Mouse (Mus musculus) left cerebral cortex, adult 8-10 months (tissue): ENCODE measurements around the gene Lrrc8d. TPM values are rescaled to one million over a fixed set of nuclear protein-coding genes. Genes with fewer than 3 reads are reported as not detected.

Experiments
- DNase-seq, 2 experiments: peaks; one replicate each; pipeline ENCODE4 v3.0.0; 2022; ENCODE audit warnings: low spot score in 2 of 2
- total RNA-seq, 4 experiments: library from RNA; stranded (reverse); gene quantifications; 2 replicates each; pipeline ENCODE4 v1.2.4; 2022

Lrrc8d gene
- total RNA-seq = 10 to 100 TPM; 39.2 to 45.4 (median 42.1) TPM

DNA sequence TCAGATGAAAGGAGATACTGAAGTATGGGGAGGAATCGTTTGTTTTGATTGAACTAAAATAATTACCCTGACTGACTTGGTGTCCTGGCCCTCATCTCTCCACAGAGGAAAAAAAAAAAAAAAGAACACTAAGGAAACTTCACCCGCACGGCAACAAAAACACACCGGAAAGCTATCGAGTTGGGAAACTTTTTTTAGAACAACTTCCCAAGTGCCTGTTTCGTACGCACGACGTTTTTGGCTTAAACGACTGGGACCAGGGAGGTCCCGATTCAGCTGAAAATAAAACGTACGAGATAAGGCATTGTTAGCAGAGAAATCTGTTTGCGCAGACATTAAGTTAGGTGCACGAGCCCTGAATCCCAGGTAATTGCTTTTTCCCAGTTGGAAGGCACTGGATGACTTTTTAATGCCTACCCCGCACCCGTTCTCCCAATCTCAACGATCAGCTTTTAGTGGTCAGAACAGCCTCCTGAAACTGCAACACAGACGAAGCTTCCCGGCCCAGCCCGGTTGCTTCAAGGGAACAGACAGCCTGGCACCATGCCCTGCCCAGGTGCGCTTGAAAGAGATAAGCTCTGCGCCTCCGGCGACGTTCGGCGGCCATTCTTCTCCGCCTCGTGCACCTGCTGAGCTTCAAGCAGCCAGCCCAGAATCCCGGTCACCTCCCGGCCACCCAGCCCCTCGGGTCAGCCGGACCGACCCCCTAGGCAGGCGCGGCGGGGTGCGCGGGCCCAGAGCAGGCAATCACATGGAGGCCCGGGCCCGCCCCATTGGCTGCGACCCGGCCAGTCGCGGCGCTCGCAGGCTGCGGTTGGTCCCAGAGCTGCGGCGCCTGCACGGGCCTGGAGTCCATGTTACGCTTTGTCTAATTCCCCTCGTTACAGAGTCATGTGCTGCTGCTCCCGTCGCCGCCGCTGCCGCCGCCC is at the start of gene Lrrc8d:
Gene Lrrc8d, plus strand, starts transcription at position 829 of the 929 bp plus-strand sequence.
- DNase-seq = peak; percentile 72 to 90

DNA sequence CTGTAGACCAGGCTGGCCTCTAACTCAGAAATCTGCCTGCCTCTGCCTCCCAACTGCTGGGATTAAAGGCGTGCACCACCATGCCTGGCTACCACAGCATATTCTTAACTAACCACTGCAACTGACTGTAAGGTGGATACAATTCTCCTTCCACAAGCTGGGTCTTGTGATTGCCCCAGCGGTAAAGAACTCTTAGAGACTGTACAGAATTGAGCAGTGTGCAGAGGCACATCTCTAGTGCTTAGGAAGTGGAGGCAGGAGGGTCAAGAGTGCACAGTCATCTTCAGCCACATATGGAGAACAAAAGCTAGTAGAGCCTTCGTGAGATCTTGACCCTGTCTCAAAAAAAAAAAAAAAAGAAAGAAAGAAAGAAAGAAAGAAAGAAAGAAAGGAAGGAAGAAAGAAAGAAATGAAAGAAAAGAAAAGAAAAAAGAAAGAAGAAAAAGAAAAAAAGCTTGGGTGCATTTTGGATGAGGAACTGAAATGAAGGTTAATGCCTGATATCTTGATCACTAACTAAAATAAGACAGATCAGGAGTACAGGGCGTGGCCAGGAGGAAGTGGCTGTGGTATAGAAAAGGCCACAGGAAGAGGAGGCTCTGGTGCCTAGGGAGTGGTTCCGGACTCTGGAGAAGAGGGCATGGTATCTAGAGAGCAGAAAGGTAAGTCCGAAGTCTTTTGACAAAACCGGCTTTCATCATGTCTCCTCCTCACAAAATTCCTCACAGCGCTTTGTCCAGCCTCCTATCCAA is 48.9 kb upstream of the Lrrc8d start:
- DNase-seq = no peak

DNA sequence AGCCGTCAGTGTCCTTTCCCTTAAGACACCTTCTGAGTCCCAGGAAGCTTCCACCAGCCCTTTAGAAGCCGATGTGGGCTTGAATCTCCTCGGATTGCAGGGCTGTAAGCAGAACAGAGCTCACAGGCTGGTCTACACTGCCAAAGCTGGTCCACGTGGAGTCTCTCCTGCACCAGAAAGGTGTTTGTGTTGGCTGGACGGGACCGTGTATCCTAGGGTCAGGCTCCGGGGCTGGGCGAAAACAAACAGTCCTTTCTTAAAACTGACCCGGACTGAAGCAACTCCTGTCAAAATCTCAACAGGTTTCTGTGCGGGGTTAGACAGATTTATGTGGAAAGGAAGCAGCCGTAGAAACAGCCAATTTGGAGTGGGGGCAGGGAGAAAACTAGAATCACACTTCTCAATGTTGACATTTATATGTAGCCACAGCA is 48.2 kb upstream of the Lrrc8d start:
- no peak for DNase-seq

DNA sequence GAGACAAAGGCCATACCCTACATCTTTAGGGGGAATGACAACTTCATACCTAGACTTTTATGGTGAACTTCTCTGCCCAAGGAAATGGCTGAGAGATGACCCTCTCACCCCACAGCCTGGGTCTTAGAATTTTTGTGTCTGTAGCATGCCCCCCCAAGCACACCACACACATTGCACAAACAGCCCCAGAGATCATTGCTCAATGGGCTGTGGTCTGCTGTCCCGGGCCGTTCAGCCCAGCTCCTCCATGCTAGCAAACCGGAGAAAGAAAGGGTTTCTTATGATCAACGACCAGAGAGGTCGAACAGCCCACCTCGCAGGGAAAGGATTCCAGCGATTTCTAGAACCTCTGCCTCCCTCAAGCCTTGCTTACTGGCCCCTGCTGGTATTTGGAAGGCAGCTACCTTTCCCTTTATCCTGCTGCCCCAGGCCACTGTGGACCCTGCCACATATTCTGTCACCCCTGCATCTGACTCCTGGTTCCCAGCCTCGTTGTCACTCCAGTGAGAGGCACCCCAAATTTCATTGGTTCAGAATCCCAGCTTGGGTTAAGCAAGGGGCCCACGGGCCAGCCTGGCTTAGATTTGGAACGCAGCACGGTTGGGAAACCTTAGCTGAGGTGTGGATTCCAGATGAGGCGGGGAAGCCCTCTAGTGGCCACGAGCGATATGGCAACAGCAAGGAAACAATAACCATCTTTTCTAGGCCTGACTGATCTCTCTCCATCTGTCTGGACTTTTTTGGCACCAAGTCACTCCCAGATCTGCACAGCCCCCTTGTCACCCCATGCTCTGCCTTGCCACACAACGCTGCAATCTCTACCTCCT is 45.3 kb upstream of the Lrrc8d start:
- DNase-seq = peak; percentile 63 to 86

DNA sequence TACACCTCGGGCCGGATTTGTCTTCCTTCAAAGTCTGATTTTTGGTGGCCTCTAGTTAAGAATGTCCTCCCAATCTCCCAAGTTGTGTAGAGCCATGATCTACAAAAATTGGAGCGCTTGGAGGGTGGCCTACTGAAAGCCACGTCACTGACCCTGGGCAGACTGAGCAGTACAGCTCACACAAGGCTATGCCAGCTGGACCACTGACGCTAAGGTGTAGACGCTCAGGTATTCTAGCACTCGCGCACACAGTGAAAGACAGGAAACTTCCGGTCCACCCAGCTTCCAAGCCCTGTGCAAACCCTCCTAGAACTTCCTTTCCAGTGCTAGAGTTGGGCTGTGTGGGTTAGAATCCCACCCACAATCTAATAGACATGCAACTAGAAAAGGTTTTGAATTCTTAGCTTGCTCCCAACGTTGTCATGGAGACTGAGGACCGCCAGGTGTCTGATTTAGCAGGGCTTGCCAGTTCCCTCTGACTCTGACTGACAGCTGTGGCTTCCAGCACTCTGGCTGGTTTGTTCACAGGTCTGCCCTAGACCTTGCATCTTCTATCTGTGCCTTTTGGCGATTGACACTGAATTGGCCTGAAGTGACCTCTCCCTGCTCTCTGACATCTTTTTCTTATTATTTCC is 44.6 kb upstream of the Lrrc8d start:
- DNase-seq = no peak

DNA sequence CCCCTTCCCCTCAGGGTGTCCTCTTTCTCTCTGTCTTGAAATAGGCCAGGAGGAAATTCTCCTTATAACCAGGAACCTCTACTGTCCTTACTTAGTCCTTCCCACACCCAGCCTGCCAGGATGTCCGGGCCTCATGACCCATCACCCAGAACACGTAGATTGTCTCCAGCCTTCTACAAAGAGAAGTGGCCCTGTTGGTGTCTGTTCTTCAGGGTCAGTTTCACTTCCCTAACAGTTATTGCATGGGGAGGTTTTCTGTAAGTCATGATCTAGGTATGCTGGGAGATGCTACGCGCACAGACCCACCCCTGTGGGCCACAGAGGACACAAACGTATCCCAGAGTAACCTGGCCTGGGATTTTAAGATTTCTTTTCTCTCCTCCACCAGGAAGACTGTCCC is 37.9 kb upstream of the Lrrc8d start:
- no peak for DNase-seq

DNA sequence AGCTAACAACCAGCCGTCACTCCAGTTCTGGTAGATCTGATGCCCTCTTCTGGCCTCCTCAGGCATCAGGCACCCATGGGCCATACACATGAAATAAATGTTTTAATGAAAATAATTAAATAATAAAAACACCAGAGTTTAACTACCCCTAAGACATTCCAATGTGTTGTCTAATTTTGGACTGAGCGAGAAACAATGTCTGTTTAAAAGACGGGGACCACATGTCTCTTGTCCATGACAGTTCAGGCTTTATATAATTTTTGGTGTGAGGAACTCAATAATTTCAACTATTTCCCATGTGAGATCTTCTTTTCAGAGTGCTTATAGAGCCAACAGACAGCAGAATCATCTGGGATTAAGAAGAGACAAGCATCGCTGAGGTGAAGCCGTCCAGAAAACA is 32.8 kb upstream of the Lrrc8d start:
- no peak for DNase-seq

DNA sequence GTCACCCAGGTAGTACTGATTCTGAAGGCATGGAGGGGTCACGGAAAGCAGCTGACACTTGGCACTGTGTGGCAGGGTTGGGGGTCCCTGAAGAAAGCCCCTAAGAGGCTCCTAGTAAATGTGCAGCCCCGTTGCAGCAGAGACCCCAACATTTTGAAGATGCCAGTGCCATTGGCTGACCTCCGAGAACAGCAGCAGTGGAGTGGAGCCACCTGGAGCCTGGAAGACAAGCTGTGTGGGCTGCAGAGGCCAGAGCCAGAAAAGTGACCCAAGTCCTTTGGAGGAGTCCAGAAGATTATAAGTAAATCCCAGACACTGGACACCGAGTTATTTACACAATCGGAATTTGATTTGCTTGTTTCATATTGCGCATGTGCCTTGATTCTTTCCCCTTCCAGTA is 32.4 kb upstream of the Lrrc8d start:
- no peak for DNase-seq

DNA sequence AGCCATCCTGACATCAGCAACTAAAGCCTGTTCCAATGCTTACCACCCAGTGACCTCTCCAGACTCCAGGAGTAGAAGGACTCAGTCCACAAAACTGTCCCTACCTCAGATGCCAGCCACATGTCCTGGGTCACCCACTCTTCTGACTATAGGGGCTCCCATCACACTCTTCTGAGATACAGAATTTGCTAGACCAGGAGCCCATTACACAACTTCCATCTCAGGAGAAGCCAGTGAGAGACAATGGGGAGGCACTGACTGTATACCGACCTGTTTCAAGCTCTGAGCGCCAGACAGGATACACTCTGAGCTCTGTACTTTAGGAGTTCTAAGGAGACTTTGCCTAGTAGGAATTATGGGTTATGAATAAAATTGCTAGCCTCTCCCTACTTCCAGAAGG is 30.7 kb upstream of the Lrrc8d start:
- DNase-seq = no peak

DNA sequence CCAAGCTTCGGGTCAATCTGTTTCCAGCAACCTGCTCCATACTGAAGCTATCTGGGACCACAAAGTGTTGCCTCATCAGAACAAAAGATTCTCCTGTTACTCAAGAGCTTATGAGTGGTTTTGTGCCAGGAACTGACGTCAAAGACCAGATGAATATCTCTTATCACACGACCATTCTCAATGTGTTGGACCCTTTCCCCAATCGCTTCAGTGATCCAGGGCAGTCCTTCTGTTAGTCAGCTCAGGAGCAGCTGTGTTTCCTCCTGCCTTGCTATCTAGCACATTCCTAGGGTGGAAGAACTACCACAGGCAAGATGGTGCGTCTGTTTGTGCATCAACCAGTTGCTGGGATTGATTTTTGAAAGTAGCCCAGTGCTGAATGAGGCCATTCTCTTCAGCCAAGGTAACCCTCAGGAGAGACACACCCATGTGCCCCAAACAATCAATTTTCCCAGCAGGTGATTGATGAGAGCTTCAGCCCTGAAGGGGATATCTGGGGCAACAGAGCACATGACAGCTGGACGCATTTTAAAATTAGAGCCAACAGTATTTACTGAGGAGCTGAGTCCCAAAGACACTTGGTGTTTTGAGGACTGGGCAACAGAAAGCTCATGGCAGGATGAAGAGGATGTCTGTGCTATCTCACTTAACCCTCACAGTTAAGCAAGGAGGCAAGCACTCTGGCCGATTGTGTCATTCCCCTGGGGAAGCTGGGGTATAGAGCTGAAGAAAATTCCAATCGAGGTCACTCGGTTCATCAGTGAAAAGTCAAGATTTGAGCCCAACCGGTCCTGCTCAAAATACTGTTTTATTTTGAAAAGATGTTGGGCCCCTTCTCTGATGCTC is 30.0 kb upstream of the Lrrc8d start:
- DNase-seq = no peak

DNA sequence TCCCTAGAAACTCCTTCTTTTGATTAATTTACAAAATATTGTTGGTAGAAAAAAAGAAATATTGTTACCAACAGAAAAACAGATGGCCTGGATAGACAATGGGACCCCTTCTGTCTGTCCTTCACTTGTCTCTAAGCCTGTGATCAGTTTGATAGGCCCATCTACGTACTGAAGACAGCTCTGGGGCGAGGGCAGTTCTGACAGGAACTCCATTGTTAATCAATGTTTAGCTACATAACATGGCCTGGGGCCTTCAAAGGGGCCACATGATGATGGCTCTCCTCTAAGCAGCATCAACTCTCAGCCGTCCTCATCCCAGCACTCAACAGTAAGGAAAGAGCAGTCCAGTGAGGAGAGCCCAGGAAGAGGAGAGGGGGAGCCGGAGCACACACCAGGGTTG is 27.4 kb upstream of the Lrrc8d start:
- no peak for DNase-seq

DNA sequence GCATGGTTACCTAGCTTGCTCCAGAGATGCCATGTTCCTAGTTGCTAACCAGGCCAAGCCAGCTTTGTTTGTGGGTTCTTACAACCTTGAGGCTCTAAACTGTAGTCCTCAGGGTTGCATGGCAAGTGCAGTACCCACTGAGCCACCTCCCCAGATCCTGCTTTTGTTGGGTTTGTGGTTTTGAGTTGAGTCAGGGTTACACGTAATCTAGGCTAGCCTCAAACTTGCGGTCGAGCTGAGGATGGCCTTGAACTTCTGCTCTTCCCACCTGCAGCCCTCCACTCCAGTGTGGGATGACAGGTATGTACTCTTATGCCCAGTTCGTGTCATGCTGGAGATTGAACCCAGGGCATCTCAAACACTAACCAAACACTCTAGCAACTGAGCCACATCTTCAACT is 24.3 kb upstream of the Lrrc8d start:
- no peak for DNase-seq

DNA sequence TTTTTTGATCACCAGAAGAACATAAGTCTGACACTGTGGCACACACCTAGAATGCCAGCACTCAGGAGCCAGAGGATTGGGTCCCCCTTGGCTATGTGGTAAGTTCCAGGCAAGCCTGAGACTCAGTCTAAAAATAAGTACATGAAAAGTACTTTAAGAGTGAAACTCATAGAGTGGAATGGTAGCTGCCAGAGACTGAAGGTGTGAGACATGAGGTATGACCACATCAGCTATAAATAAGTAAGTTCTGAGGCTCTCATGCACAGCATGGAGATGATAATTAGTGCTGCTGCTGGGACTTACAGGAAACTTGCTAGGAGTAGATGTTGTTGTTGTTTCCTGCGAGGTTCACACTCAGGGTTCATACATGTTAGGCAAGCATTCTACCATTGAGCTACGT is 22.7 kb upstream of the Lrrc8d start:
- DNase-seq = no peak

DNA sequence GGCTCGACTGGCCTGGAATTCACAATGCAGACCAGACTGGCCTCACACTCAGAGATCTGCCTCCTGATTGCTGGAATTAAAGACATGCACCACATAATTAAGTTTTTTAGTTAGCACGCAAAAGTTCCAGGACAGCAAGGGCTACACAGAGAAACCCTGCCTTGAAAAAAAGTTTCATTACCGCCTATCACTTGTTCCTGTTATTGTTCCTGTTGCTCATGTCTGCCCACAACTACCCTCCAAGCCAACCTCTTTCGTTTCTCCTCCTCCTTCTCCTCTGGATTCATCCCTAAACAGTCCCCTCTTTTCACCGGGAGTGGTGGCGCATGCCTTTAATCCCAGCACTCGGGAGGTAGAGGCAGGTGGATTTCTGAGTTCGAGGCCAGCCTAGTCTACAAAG is 21.5 kb upstream of the Lrrc8d start:
- no peak for DNase-seq

DNA sequence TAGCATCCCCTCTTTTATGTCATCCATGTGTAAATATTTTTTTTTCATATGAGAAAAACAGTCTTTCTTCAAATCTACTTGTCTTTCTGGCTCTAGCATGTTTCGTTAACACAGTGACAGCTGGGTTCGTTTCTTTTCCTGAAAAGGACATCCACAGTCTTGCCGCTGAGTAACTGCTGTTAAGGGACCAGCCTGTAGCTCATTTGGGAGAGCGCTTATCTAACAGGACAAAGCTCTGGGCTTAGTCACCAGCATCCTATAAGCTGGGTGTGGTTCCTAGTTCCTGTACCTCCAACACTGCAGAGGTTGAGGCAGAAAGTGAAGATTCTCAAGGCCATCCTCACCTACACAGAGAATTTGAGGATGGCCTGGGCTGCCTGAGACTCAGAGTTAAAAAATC is 20.5 kb upstream of the Lrrc8d start:
- DNase-seq = no peak

DNA sequence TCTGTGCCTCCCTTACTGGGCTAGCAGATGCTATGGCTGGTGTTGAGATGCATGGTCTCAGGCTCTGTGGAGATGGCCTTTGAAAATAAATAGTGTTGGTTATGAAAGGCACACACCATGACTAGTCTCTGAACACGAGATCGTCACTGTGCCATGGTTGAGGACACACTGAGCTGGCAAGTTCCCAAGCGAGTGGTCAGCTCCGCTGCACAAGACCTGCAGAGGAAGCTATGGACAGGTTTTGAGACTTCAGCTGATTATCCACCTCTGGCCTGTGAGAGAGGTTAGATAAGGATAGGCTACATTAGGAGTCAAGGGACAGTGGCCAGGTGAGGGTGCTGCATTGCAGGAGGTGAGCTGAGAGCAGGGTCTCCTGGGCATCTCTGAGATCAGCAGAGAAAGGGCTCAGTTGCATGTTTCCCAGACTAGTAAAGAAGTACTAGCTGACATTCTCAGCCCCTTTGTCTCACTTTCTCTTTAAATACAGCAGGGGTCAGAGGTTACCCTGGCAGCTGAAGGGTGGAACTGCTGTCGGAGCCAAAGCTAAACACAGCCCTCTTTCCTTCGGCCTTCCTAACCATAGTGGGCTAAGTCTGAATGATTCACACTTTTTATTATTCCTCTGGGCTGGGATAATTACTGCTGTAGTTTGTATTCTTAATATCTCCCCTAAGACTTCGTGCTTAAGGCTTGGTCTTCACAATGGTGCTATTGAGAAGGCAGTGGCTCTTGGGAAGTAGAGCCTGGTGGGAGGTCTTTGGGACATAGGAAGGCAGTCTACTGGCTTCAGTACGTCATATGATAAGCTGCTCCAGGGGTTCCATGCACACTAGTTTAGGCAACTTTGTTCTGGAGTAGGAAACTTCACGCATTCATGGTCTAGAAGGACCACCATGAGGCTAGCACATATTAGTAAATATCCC is 19.6 kb upstream of the Lrrc8d start:
- no peak for DNase-seq

DNA sequence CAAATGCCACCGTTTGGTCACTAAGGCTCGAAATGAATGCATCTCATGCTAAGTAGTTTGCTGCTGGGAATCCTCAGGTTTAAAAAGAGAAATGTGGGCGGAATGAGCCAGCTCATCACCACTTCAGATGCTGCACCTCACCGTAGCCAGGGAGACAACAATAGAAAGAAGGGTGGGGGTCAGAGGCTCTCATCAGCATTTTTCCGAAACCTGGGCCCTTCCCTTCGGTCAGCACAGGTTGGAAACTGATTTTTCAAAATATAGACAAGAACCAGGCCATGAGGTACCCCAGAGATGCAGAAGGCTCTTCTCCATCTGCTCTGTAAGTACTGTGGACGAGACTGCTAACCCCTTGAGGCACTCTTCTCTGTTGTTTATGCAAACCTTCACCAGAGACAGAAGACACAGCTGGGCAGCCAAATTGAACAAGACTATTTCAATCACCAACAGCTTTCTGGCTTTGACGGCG is 17.6 kb upstream of the Lrrc8d start:
- peak in 1 of 2 experiments; percentile 56 for DNase-seq

DNA sequence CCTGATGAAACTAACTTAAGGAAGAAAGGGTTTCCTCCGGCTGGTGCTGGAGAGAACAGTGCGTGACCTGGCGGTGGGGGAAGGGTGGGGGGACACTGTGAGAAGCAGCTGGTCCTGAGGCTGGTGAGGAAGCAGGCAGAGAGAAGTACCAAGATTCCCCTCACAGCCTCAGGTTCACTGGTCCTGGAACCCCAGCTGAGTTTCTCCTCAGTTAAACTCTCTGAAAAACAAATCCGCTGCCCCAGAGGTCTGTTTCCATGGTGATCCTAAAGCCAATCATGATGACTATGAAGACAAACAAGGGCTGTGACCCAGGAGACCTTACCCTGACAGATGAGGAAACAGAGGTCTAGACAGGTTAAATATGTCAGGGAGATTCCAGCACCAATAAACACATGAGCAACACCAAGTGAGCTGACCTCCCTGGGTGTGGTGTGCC is 15.8 kb upstream of the Lrrc8d start:
- DNase-seq = no peak
